Mouse (Mus musculus) CH12.LX (cell line): ENCODE results near the gene Clec4a2. TPM values are rescaled to one million over a fixed set of nuclear protein-coding genes. Genes with fewer than 3 reads are reported as not detected.
A peak's percentile ranks its signal among the peaks of the same experiment; 100 is the strongest.

Experiments
- DNase-seq: peaks from one replicate; pipeline ENCODE4 v3.0.0-alpha.2; 2013; ENCODE audit errors: extremely low read depth
- H3K27ac ChIP-seq: 2 replicates; pipeline ENCODE4 v1.5.1; 2012; ENCODE audit warnings: low read depth, mild to moderate bottlenecking, control low read depth, moderate library complexity; ENCODE audit not compliant: insufficient read depth
- H3K27me3 ChIP-seq: replicated peaks from 2 replicates; pipeline ENCODE3; 2012; ENCODE audit warnings: inconsistent platforms
- H3K36me3 ChIP-seq, 2 experiments: replicated peaks in 1 of 2; 2 replicates each; pipeline versions ENCODE3 to v1.6.1; 2012; ENCODE audit warnings: inconsistent platforms in 1 of 2, low read length in 1 of 2, mild to moderate bottlenecking in 1 of 2, mixed read lengths in 1 of 2, moderate library complexity in 1 of 2; ENCODE audit not compliant: control insufficient read depth in 1 of 2, insufficient read depth in 1 of 2
- H3K4me1 ChIP-seq, 2 experiments: 2 replicates each; pipeline ENCODE4 v1.6.1; 2012; ENCODE audit warnings: inconsistent platforms in 1 of 2, moderate library complexity in 1 of 2; ENCODE audit not compliant: insufficient read depth in 2 of 2, control insufficient read depth in 1 of 2
- H3K4me2 ChIP-seq: 2 replicates; pipeline ENCODE4 v1.6.1; 2012; ENCODE audit warnings: low read depth, mild to moderate bottlenecking, control low read depth; ENCODE audit not compliant: poor library complexity, insufficient read depth, severe bottlenecking
- H3K4me3 ChIP-seq, 3 experiments: fragments of 150-350 bp in 1 of 3; sonication (generic) in 1 of 3; replicated peaks in 1 of 3; 2 replicates each; pipeline versions ENCODE3 to v1.5.1; 2011 to 2012; ENCODE audit warnings: low read depth in 2 of 3, low read length in 2 of 3, mild to moderate bottlenecking in 2 of 3, moderate library complexity in 2 of 3, control low read depth in 1 of 3, improper control_type of control experiment in 1 of 3, inconsistent platforms in 1 of 3, mixed read lengths in 1 of 3; ENCODE audit not compliant: poor library complexity in 1 of 3
- H3K79me2 ChIP-seq: replicated peaks from 2 replicates; pipeline ENCODE4 v1.6.1; 2012; ENCODE audit warnings: mild to moderate bottlenecking, moderate library complexity; ENCODE audit not compliant: control insufficient read depth, poor library complexity, insufficient read depth, severe bottlenecking; ENCODE audit errors: extremely low read depth
- H3K9ac ChIP-seq: 2 replicates; pipeline ENCODE4 v1.6.1; 2012; ENCODE audit warnings: low read depth, mild to moderate bottlenecking, control low read depth, moderate library complexity; ENCODE audit not compliant: insufficient read depth
- H3K9me3 ChIP-seq: replicated peaks from 2 replicates; pipeline ENCODE3; 2012; ENCODE audit warnings: low read length, inconsistent platforms, mixed read lengths
- CHD1 ChIP-seq: IDR thresholded peaks from 2 replicates; pipeline ENCODE4 v1.6.1; 2012; ENCODE audit warnings: low read depth, low read length, improper control_type of control experiment, inconsistent platforms
- CHD2 ChIP-seq: IDR thresholded peaks from 2 replicates; pipeline ENCODE4 v1.6.1; 2011; ENCODE audit warnings: low read length, improper control_type of control experiment
- CTCF ChIP-seq, 2 experiments: IDR thresholded peaks in 1 of 2; conservative IDR thresholded peaks in 1 of 2; 2 replicates each; pipeline ENCODE4 v1.5.1; 2011 to 2012; ENCODE audit warnings: low read depth in 2 of 2, low read length in 2 of 2, improper control_type of control experiment in 1 of 2, inconsistent platforms in 1 of 2, mild to moderate bottlenecking in 1 of 2, moderate library complexity in 1 of 2
- E2F4 ChIP-seq: IDR thresholded peaks from 2 replicates; pipeline ENCODE4 v1.6.1; 2011; ENCODE audit warnings: low read depth, low read length, improper control_type of control experiment; ENCODE audit not compliant: insufficient replicate concordance
- EP300 ChIP-seq: IDR thresholded peaks from 2 replicates; pipeline ENCODE4 v1.6.1; 2011; ENCODE audit warnings: low read length, improper control_type of control experiment
- ETS1 ChIP-seq: conservative IDR thresholded peaks from 2 replicates; pipeline ENCODE4 v1.6.1; 2012; ENCODE audit warnings: low read depth, mild to moderate bottlenecking, inconsistent platforms, low read length, improper control_type of control experiment, moderate library complexity
- HCFC1 ChIP-seq: IDR thresholded peaks from 2 replicates; pipeline ENCODE4 v1.6.1; 2012; ENCODE audit warnings: low read depth, mild to moderate bottlenecking, inconsistent platforms, low read length, improper control_type of control experiment
- IRF4 ChIP-seq: IDR thresholded peaks from 2 replicates; pipeline ENCODE4 v1.6.1; 2014; ENCODE audit warnings: low read depth, mild to moderate bottlenecking, inconsistent platforms, low read length, improper control_type of control experiment
- JUN ChIP-seq: IDR thresholded peaks from 2 replicates; pipeline ENCODE4 v1.6.1; 2011; ENCODE audit warnings: low read depth, mild to moderate bottlenecking, low read length, improper control_type of control experiment, moderate library complexity; ENCODE audit not compliant: insufficient read depth
- JUND ChIP-seq: conservative IDR thresholded peaks from 2 replicates; pipeline ENCODE4 v1.6.1; 2011; ENCODE audit warnings: low read depth, low read length, improper control_type of control experiment
- MAX ChIP-seq: IDR thresholded peaks from 2 replicates; pipeline ENCODE4 v1.6.1; 2011; ENCODE audit warnings: low read length, improper control_type of control experiment
- MAZ ChIP-seq: IDR thresholded peaks from 2 replicates; pipeline ENCODE4 v1.6.1; 2012; ENCODE audit warnings: low read depth, mild to moderate bottlenecking, inconsistent platforms, low read length, improper control_type of control experiment, moderate library complexity
- MEF2A ChIP-seq: IDR thresholded peaks from 2 replicates; pipeline ENCODE4 v1.6.1; 2014; ENCODE audit warnings: low read depth, mild to moderate bottlenecking, inconsistent platforms, low read length, improper control_type of control experiment, borderline replicate concordance
- MYC ChIP-seq: IDR thresholded peaks from 2 replicates; pipeline ENCODE4 v1.6.1; 2011; ENCODE audit warnings: low read depth, mild to moderate bottlenecking, improper control_type of control experiment, low read length
- NELFE ChIP-seq: IDR thresholded peaks from 2 replicates; pipeline ENCODE4 v1.6.1; 2011; ENCODE audit warnings: low read depth, low read length, improper control_type of control experiment
- PAX5 ChIP-seq: IDR thresholded peaks from 2 replicates; pipeline ENCODE4 v1.6.1; 2012; ENCODE audit warnings: low read length, inconsistent platforms, mixed read lengths
- POLR2AphosphoS2 ChIP-seq: IDR thresholded peaks from 2 replicates; pipeline ENCODE4 v1.6.1; 2011; ENCODE audit warnings: low read depth, low read length, improper control_type of control experiment
- RCOR1 ChIP-seq: conservative IDR thresholded peaks from 2 replicates; pipeline ENCODE4 v1.6.1; 2012; ENCODE audit warnings: low read depth, mild to moderate bottlenecking, inconsistent platforms, low read length, improper control_type of control experiment
- SMC3 ChIP-seq: IDR thresholded peaks from 2 replicates; pipeline ENCODE4 v1.6.1; 2011; ENCODE audit warnings: low read depth, low read length, improper control_type of control experiment
- UBTF ChIP-seq: IDR thresholded peaks from 2 replicates; pipeline ENCODE4 v1.6.1; 2012; ENCODE audit warnings: low read depth, mild to moderate bottlenecking, inconsistent platforms, low read length, improper control_type of control experiment, moderate library complexity
- USF1 ChIP-seq: IDR thresholded peaks from 2 replicates; pipeline ENCODE4 v1.6.1; 2014; ENCODE audit warnings: low read depth, mild to moderate bottlenecking, inconsistent platforms, low read length, improper control_type of control experiment
- USF2 ChIP-seq: conservative IDR thresholded peaks from 2 replicates; pipeline ENCODE4 v1.6.1; 2011; ENCODE audit warnings: low read depth, low read length, improper control_type of control experiment
- ZC3H11A ChIP-seq: IDR thresholded peaks from 2 replicates; pipeline ENCODE4 v1.6.1; 2012; ENCODE audit warnings: low read depth, mild to moderate bottlenecking, inconsistent platforms, low read length, improper control_type of control experiment
- ZKSCAN1 ChIP-seq: IDR thresholded peaks from 2 replicates; pipeline ENCODE4 v1.6.1; 2012; ENCODE audit warnings: low read depth, inconsistent platforms, low read length, improper control_type of control experiment, borderline replicate concordance
- ZMIZ1 ChIP-seq: IDR thresholded peaks from 2 replicates; pipeline ENCODE4 v1.6.1; 2012; ENCODE audit warnings: low read depth, mild to moderate bottlenecking, inconsistent platforms, low read length, improper control_type of control experiment
- dilution Hi-C: fragments of 300-500 bp; cut with MboI; formaldehyde crosslinking; loops from 2 replicates; pipeline ENCODE4 v1.14.3; 2020; ENCODE audit warnings: low sequenced_read_pairs; ENCODE audit not compliant: extremely low pct_unique_long_range_greater_than_20kb, extremely low pct_ligation_motif_present
- in situ Hi-C: fragments of 300-500 bp; cut with MboI; formaldehyde crosslinking; loops from 3 replicates; pipeline ENCODE4 v1.14.3; 2019; ENCODE audit warnings: low sequenced_read_pairs, low pct_ligation_motif_present, low pct_unique_long_range_greater_than_20kb, mixed read lengths
- polyA plus RNA-seq: library from polyadenylated mRNA; unstranded; fragments of >175 nt; gene quantifications from 2 replicates; pipeline ENCODE4 v1.2.1, GENCODE M21; 2012; ENCODE audit warnings: low read depth; ENCODE audit not compliant: insufficient read length
- total RNA-seq, 2 experiments: library from RNA; depleted of rRNA; stranded (reverse); fragments of 300-350 nt in 1 of 2; fragments of >200 nt in 1 of 2; gene quantifications; 2 replicates each; pipeline ENCODE4 v1.2.3; 2012 to 2014

Gene Clec4a2
- total and polyA plus RNA-seq, 3 experiments: not detected

GRCm38 (mm10) chr6:123171040-123171439 lies 64.8 kb downstream of the Clec4a2 start:
- TF ChIP-seq CHD1 (no peak), IRF4 (peak; percentile 47), USF2 (no peak), ZC3H11A (no peak), USF1 (no peak), MYC (no peak), EP300 (peak; percentile 78), JUND (peak; percentile 68), ZMIZ1 (no peak)
- dilution Hi-C loops: no loop called here

DNA sequence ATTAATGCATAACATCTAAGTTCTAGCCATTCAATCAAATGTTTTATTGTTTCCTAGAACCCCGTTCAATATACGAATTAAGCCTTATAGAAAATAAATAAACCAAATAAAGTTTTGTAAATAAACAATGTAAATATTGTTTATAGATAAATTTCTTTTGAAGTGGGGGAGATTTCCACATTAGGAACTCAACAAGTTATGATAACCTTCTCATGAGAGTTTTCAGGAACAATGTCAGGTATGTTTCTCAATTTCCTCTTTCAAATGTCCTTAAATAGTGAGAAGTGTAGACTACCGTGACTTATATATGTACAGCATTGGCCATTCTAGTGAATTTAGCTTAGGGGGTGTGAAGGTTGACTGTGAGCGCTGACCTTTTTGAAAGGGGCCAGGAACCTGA lies 66.4 kb downstream of the Clec4a2 start, which contains the start of gene Clec4b2:
Gene Clec4b2, plus strand, starts transcription at position 301 of the 400 bp plus-strand sequence.
- Histone ChIP-seq H3K36me3 (no peaks in the 10 kb centered on the region), H3K4me3 (no peak within 1 kb of the TSS), H3K27me3 (no peaks in the 10 kb centered on the region), H3K27ac (no peak within 1 kb of the TSS), H3K4me2 (no peak within 1 kb of the TSS), H3K79me2 (no peaks in the 10 kb centered on the region), H3K9ac (no peak within 1 kb of the TSS), H3K9me3 (no peaks in the 10 kb centered on the region), H3K4me1 (peaks cover 0 to 18% of the 10 kb centered on the region in 2 experiments; a peak in 2 of 4 replicates)
- DNase-seq: no peak
- dilution Hi-C loops (no loop called here), in situ Hi-C loops (no loop called here)
- TF ChIP-seq UBTF (no peak), RCOR1 (no peak), JUN (no peak), JUND (no peak), HCFC1 (no peak), ZKSCAN1 (no peak), MEF2A (no peak), CHD1 (no peak), MAZ (no peak), E2F4 (no peak), SMC3 (no peak), PAX5 (no peak), CHD2 (no peak), CTCF (conservative IDR thresholded peaks at IDR 0.05 in 1 of 2, IDR thresholded peaks at IDR 0.05 in 1 of 2; ENCODE audit: low read depth in 2 of 2, low read length in 2 of 2) (no peak), MAX (no peak), POLR2AphosphoS2 (no peak), IRF4 (no peak), ETS1 (no peak), NELFE (no peak)

More at GRCm38 (mm10) chr6:123171040-123171439, 64.8 kb downstream of the Clec4a2 start:
- no peaks in the 10 kb centered on the region for H3K9me3 ChIP-seq
- H3K79me2 ChIP-seq: no peaks in the 10 kb centered on the region
- in situ Hi-C loops: no loop called here
- H3K36me3 ChIP-seq: no peaks in the 10 kb centered on the region
- H3K4me1 ChIP-seq: peaks cover 0 to 18% of the 10 kb centered on the region in 2 experiments; a peak in 2 of 4 replicates
- H3K27ac ChIP-seq: no peak overlapping the region
- H3K4me2 ChIP-seq: no peak overlapping the region
- no peak overlapping the region for H3K9ac ChIP-seq
- no peaks in the 10 kb centered on the region for H3K27me3 ChIP-seq
- DNase-seq: peak; percentile 24
- no peak overlapping the region for H3K4me3 ChIP-seq
